Mouse (Mus musculus) neural tube, embryonic 11.5 days (tissue): ENCODE results near the gene Mto1. TPM values are rescaled to one million over a fixed set of nuclear protein-coding genes. Genes with fewer than 3 reads are reported as not detected.

ENCODE experiments used
- ATAC-seq: fragments of 200-750 bp; cut with Nextera tagmentation; 2 replicates; pipeline ENCODE4 v1.8.0; 2017; ENCODE audit warnings: moderate number of reproducible peaks, mild to moderate bottlenecking, moderate TSS enrichment, moderate library complexity; ENCODE audit not compliant: insufficient read depth, low FRiP score, low TSS enrichment
- DNase-seq: peaks from one replicate; pipeline ENCODE4 v3.0.0-alpha.2; 2015; ENCODE audit warnings: low spot score
- H3K27ac ChIP-seq: fragments of 300-500 bp; sonication (generic); 2 replicates; pipeline ENCODE4 v1.5.1; 2014; ENCODE audit warnings: low read depth, mild to moderate bottlenecking, low read length
- H3K27me3 ChIP-seq: fragments of 300-500 bp; sonication (generic); 2 replicates; pipeline ENCODE4 v1.6.1; 2014; ENCODE audit warnings: mild to moderate bottlenecking, low read length, mixed read lengths; ENCODE audit not compliant: control insufficient read depth, insufficient read depth
- H3K36me3 ChIP-seq: fragments of 300-500 bp; sonication (generic); 2 replicates; pipeline ENCODE4 v1.6.1; 2014; ENCODE audit warnings: mild to moderate bottlenecking, low read length, moderate library complexity, mixed read lengths; ENCODE audit not compliant: control insufficient read depth, insufficient read depth
- H3K4me1 ChIP-seq: fragments of 300-500 bp; sonication (generic); 2 replicates; pipeline ENCODE4 v1.6.1; 2014; ENCODE audit warnings: low read length, mixed read lengths; ENCODE audit not compliant: control insufficient read depth, insufficient read depth
- H3K4me2 ChIP-seq: fragments of 300-500 bp; sonication (generic); 2 replicates; pipeline ENCODE4 v1.6.1; 2014; ENCODE audit warnings: low read depth, mild to moderate bottlenecking, moderate library complexity
- H3K4me3 ChIP-seq: fragments of 300-500 bp; sonication (generic); 2 replicates; pipeline ENCODE4 v1.5.1; 2014; ENCODE audit warnings: low read depth, low read length
- H3K9ac ChIP-seq: fragments of 300-500 bp; sonication (generic); 2 replicates; pipeline ENCODE4 v1.6.1; 2014; ENCODE audit warnings: mild to moderate bottlenecking, low read length
- H3K9me3 ChIP-seq: fragments of 300-500 bp; sonication (generic); 2 replicates; pipeline ENCODE4 v1.6.1; 2016; ENCODE audit warnings: low read length; ENCODE audit not compliant: control insufficient read depth
- WGBS: fragments of 180-500 bp; shearing (Covaris S2); extraction: QIAGEN DNeasy Blood & Tissue Kit; methylation state at CpG from one replicate; pipeline ENCODE4 v1.1.7; 2014; 5-methylcytosine and 5-hydroxymethylcytosine counted together
- polyA plus RNA-seq: library from polyadenylated mRNA; unstranded; fragments of >200 nt; fragmentation: Nextera tagmentation; extraction: Ambion mirVana; gene quantifications from 2 replicates; pipeline ENCODE4 v1.2.1, GENCODE M21; 2014

Gene Mto1
- polyA plus RNA-seq, 1 experiment from 2014 or later, result 23.1 TPM

DNA sequence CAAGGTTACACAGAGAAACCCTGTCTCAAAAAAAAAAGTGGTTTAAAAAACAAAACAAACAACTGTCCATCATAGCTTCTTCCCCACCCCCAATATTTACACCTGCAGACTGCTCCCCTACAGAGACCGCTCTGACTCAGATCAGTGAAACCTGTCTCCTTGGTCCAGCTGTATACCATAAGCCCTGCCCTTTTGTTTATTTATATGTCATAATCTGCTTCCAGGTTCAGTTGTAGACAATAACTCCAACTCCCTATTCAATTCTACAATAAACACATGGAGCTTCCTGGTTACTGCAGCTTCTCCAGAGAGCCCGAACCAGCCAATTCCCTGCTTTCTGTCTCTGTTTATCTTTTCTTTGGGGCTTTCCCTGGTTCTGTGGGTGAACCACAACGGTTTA is 43.2 kb downstream of the Mto1 start:
- no peak overlapping the region for H3K4me2 ChIP-seq
- WGBS, result 86% methylated on average over 3 of the region's 3 CpGs
- no peak for ATAC-seq

DNA sequence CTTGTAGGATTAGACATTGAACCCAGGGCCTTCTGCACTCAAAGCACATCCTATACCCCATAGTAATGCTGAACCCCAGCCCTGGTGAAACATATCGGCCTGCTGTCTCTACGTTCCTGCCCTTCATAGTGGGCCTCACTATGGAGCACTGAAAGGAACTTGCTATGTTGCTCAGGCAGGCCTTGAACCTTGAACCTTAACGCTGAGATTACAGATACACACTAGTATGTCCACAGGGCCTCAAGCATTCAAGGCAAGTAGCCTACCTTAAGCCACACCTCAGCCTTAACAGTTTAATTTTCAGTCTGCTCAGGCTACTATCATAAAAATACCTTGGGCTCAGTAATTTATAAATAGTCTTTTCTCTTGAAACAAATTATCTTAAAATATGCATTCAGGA is 44.2 kb downstream of the Mto1 start:
- no peaks in the 10 kb centered on the region for H3K27me3 ChIP-seq
- H3K4me1 ChIP-seq, result peaks cover 7% of the 10 kb centered on the region
- DNase-seq, result no peak
- 91% methylated on average over 3 of the region's 3 CpGs for WGBS
- H3K4me3 ChIP-seq, result no peak overlapping the region
- H3K9me3 ChIP-seq, result no peaks in the 10 kb centered on the region
- no peaks in the 10 kb centered on the region for H3K36me3 ChIP-seq
- no peak overlapping the region for H3K27ac ChIP-seq
- H3K9ac ChIP-seq, result no peak overlapping the region
- H3K4me2 ChIP-seq, result no peak overlapping the region
- no peak for ATAC-seq

More for the DNA sequence above, 43.2 kb downstream of the Mto1 start:
- Histone ChIP-seq H3K27me3 (no peaks in the 10 kb centered on the region), H3K9me3 (no peaks in the 10 kb centered on the region), H3K27ac (no peak overlapping the region), H3K4me1 (peaks cover 7% of the 10 kb centered on the region), H3K4me3 (no peak overlapping the region), H3K9ac (no peak overlapping the region), H3K36me3 (no peaks in the 10 kb centered on the region)
- no peak for DNase-seq

DNA sequence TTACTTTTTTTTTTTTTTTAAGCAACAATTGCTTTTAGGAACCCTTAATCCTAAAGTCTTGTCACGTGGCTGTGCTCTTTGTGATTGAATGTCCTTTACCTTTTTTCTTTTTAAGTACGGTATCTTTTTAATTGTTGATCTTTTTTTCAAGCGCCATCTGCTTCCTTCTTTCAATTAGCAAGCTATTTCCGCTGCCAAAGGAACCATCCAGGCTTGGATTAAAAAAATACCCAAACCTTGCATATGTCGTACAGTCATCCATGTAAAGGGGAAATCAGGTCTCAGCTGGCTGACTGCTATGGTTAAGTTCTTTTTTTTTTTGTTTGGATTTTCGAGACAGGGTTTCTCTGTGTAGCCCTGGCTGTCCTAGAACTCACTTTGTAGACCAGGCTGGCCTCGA is 45.2 kb downstream of the Mto1 start:
- ATAC-seq, result no peak
- Histone ChIP-seq H3K4me3 (no peak overlapping the region), H3K4me1 (peaks cover 7% of the 10 kb centered on the region), H3K36me3 (no peaks in the 10 kb centered on the region), H3K4me2 (no peak overlapping the region), H3K27me3 (no peaks in the 10 kb centered on the region), H3K9ac (no peak overlapping the region), H3K9me3 (no peaks in the 10 kb centered on the region), H3K27ac (no peak overlapping the region)
- 85% methylated on average over 7 of the region's 7 CpGs for WGBS
- DNase-seq, result no peak

DNA sequence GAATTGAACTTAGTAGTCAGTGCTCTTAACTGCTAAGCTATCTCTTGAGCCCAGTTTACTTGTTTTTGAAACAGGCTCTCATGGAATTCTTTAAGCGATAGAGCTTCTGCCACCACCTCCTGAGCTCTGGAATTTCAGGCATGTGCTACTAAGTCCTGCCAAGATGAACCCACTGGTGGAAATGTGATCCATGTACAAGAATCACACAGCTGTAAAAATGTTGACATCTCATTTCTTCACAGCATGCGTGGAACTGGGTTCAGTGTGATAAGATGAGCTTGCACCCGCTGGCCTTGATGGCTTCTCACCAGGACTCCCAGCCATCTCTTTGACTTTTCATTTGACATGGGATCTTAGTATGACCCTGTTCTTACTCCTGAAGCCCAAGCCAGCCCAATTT is 52.4 kb downstream of the Mto1 start:
- Histone ChIP-seq H3K27me3 (no peaks in the 10 kb centered on the region), H3K27ac (no peak overlapping the region), H3K4me1 (peaks cover 8% of the 10 kb centered on the region), H3K4me2 (no peak overlapping the region), H3K9ac (no peak overlapping the region), H3K9me3 (no peaks in the 10 kb centered on the region), H3K36me3 (no peaks in the 10 kb centered on the region), H3K4me3 (no peak overlapping the region)
- ATAC-seq, result no peak
- no peak for DNase-seq
- 73% methylated on average over 3 of the region's 3 CpGs for WGBS

DNA sequence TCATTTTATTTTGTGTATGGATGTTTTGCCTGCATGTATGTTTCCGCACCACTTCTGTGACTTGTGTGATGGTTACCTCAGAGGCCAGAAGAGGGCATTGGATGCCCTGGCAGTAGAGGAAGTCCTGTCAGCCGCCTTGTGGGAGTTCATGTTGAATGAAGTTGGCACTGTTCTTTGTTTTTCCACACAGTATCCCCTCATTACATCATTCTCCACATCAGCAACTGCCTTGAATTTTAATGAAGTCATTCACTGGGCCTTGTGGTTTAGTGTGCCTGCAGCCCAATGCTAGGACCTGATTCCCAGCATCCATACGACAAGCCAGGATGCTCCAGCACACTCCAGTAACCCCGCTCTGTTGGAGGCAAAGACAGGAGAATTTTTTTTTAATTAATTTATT is 53.3 kb downstream of the Mto1 start:
- H3K27me3 ChIP-seq, result no peaks in the 10 kb centered on the region
- H3K4me3 ChIP-seq, result no peak overlapping the region
- ATAC-seq, result no peak
- H3K36me3 ChIP-seq, result no peaks in the 10 kb centered on the region
- no peak for DNase-seq
- no peak overlapping the region for H3K27ac ChIP-seq
- peaks cover 8% of the 10 kb centered on the region for H3K4me1 ChIP-seq
- no peak overlapping the region for H3K4me2 ChIP-seq
- no peaks in the 10 kb centered on the region for H3K9me3 ChIP-seq
- WGBS, result 78% methylated on average over 4 of the region's 4 CpGs
- no peak overlapping the region for H3K9ac ChIP-seq

DNA sequence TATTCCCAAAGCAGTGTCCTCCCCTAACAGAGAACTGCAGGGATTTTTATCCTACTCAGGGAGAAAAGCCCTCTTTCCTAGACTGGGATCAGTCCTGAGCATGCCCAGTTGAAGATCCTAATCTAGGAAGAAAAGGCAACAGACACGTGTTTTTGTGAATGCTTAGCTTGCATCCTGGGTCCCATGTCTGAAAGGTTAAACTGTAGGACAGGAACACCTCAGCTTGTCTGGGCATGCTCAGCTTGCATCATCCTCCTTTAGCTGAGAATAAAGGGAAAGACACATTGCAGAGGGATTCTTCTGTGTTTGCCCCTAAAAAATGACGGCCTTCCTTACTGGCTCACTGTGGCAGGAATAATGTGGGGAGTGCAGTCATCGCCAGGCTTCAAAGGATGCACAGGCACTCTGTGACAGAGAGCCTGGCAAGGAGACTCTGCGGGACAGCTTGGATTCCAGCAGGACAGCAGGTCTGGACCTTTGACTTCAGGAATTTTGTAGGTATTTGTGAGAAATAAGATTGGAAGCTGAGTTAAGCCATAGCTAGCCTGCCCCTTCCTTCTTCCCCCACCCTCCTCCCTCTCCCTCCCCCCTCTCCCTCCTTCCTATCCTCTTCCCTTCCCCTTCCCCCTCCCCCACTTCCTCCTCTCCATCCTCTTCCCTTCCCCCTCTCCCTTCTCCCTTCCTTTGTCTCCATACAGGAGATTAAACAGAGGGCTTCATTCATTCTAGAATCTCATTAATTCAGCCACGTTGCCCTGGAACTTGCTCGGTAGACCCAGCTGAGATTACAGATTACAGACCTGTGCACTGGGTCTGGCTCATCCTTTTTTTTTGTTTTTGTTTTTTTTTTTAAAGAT is 55.4 kb downstream of the Mto1 start:
- peak overlapping the region; percentile 94 for H3K27ac ChIP-seq
- peak; percentile 69 for DNase-seq
- no peak overlapping the region for H3K4me3 ChIP-seq
- peak; percentile 82 for ATAC-seq
- no peaks in the 10 kb centered on the region for H3K27me3 ChIP-seq
- H3K9ac ChIP-seq, result peak overlapping the region; percentile 54
- no peaks in the 10 kb centered on the region for H3K36me3 ChIP-seq
- H3K9me3 ChIP-seq, result no peaks in the 10 kb centered on the region
- 2% methylated on average over 6 of the region's 6 CpGs for WGBS
- H3K4me2 ChIP-seq, result peak overlapping the region; percentile 24; the same call in 1 of the 2 replicates
- H3K4me1 ChIP-seq, result peaks cover 8% of the 10 kb centered on the region

DNA sequence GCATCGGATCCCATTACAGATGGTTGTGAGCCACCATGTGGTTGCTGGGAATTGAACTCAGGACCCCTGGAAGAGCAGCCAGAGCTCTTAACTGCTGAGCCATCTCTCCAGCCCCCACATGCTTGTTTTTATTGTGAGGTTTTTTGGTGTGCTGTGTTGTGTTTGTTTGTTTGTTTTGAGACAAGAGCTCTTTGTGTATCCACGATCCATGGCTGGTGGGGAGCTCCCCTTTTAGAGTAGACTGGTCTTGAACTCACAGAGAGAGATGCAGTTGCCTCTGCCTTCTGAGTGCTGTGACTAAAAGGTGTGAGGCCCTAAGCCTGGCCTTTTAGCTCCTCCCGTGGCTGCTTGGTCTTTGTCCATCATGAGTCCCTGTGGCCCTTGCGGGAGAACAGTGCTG is 56.1 kb downstream of the Mto1 start:
- Histone ChIP-seq H3K27me3 (no peaks in the 10 kb centered on the region), H3K4me3 (no peak overlapping the region), H3K36me3 (no peaks in the 10 kb centered on the region), H3K9me3 (no peaks in the 10 kb centered on the region), H3K4me2 (no peak overlapping the region), H3K27ac (no peak overlapping the region), H3K4me1 (peaks cover 8% of the 10 kb centered on the region), H3K9ac (no peak overlapping the region)
- no peak for DNase-seq
- 70% methylated on average over 4 of the region's 4 CpGs for WGBS
- ATAC-seq, result no peak

DNA sequence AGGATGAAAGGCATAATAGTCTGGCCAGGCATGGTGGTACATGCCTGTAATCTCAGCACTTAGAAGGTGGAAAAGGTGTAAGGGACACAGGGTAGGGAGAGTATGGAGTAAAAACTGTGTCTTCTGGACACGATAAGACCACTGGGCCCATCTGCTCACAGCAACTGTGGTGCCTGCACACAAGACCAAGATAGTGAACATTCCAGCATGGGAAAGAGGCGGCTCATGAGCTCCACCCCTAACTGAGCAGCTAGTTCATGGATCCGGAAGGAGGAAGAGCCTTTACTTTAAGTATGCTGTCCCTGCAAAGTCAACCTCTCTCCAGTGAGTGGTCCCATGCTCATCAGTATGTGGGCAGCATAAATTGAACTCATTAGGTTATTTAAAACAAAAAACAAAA is 56.7 kb downstream of the Mto1 start:
- no peaks in the 10 kb centered on the region for H3K36me3 ChIP-seq
- whole genome bisulfite sequencing, result 79% methylated on average over 3 of the region's 3 CpGs
- DNase-seq (no peak), ATAC-seq (no peak)
- H3K4me3 ChIP-seq, result no peak overlapping the region
- H3K27me3 ChIP-seq, result no peaks in the 10 kb centered on the region
- no peak overlapping the region for H3K9ac ChIP-seq
- H3K4me2 ChIP-seq, result no peak overlapping the region
- no peak overlapping the region for H3K27ac ChIP-seq
- peaks cover 8% of the 10 kb centered on the region for H3K4me1 ChIP-seq
- H3K9me3 ChIP-seq, result no peaks in the 10 kb centered on the region

DNA sequence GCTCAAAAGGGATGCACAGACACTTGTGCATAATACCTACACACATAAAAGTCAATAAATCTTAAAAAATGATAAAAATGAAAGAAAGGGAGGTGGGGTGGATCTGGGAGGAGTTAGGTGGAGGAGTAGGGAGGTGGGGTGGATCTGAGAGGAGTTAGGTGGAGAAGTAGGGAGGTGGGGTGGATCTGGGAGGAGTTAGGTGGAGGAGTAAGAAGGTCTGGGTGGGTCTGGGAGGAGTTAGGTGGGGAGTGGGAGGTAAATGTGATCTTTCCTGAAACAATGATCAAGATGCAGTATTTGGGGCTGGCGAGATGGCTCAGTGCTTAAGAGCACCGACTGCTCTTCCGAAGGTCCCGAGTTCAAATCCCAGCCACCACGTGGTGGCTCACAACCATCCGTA is 57.2 kb downstream of the Mto1 start:
- peaks cover 8% of the 10 kb centered on the region for H3K4me1 ChIP-seq
- no peaks in the 10 kb centered on the region for H3K36me3 ChIP-seq
- WGBS, result 91% methylated on average over 6 of the region's 6 CpGs
- no peak for DNase-seq
- H3K9me3 ChIP-seq, result no peaks in the 10 kb centered on the region
- no peak for ATAC-seq
- H3K9ac ChIP-seq, result no peak overlapping the region
- no peak overlapping the region for H3K4me3 ChIP-seq
- no peaks in the 10 kb centered on the region for H3K27me3 ChIP-seq
- no peak overlapping the region for H3K4me2 ChIP-seq
- H3K27ac ChIP-seq, result no peak overlapping the region
